Mouse (Mus musculus) hematopoietic stem cell, adult 5-6 weeks (primary cell): Measurements from ENCODE around the gene Sorl1. TPM values are rescaled to one million over a fixed set of nuclear protein-coding genes. Genes with fewer than 3 reads are reported as not detected.

Source experiments
- ATAC-seq, 2 experiments: fragments of 125-278 bp in 1 of 2; replicated peaks in 1 of 2; 2 replicates each; pipeline ENCODE4 v1.8.0; 2016 to 2017; ENCODE audit warnings: inconsistent platforms in 2 of 2, mild to moderate bottlenecking in 2 of 2, moderate number of reproducible peaks in 2 of 2, low read depth in 1 of 2, moderate TSS enrichment in 1 of 2; ENCODE audit not compliant: low FRiP score in 2 of 2, poor library complexity in 2 of 2, severe bottlenecking in 2 of 2, insufficient read depth in 1 of 2, low TSS enrichment in 1 of 2
- total RNA-seq: library from RNA; stranded (forward); fragments of 172-1452, 232-1000 nt; gene quantifications from 2 replicates; pipeline ENCODE4 v1.2.3, GENCODE M21; 2017

The Sorl1 gene
- total RNA-seq, result 9.5 and 24.3 TPM in 2 replicates

- ATAC-seq, result peak; percentile 38 to 47
Observed at GRCm38 (mm10) chr9:42123713-42124576, at the start of gene Sorl1. Gene Sorl1, minus strand, starts transcription at chr9:42124297.

DNA sequence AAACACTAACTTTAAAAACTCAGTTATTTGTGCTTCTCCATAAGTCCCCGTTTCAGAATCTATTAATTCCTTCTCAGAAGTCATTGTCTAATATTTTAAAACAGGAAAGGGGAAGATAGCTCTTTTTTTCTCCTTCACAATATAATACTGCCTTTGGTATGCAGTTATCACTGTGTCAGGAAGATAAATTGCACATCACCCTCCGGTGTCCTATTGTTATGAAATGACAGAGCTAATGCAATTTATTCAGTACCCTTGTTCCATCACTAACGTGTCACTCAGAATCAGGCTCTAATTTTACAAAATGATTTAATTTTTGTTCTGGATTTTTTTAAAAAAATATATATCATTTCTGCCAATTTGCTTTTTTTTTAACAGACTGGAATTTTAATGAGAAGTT, 49.7 kb upstream of the Sorl1 start:
- ATAC-seq, result no peak

DNA sequence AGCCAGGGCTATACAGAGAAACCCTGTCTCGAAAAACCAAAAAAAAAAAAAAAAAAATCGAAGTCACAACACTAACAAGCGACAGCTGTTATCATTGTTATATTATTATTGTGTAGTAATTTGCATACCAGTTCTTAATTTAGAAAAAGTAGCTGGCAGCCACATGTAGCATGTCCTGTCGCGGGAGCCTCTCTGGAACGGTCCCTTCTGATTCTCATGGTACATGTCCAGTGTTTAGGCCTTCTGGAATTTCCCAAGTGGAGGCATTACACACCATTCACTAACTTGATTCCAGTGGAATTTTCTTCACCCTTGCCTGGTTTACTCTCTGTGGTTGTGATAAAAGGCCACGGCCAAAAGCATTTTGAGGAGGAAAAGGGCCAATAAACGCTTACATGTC, 45.4 kb upstream of the Sorl1 start:
- no peak for ATAC-seq

DNA sequence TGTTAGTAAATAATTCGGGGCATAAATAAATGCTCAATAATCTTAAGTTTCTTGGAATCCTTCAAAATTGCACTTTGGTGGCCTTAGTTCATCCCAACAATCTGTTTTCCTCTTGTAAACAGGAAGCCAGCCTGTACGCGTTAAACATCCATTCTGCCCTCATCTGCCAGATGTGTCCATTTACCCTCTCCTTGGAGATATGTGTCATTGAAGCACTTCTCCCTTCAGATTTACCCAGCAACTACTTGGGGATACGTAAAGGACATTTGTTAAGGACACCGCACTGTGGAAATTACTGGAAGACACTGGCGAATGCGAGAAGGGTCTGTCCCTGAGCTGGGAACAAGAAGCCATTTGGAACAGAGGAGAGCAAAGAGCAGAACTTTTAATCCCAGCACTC, 44.9 kb upstream of the Sorl1 start:
- ATAC-seq, result no peak

- no peak for ATAC-seq
Observed at GRCm38 (mm10) chr9:42164930-42165329, 40.8 kb upstream of the Sorl1 start.

- ATAC-seq, result no peak
Observed at GRCm38 (mm10) chr9:42163011-42163410, 38.9 kb upstream of the Sorl1 start.

- ATAC-seq, result no peak
Observed at GRCm38 (mm10) chr9:42159376-42159775, 35.3 kb upstream of the Sorl1 start.

DNA sequence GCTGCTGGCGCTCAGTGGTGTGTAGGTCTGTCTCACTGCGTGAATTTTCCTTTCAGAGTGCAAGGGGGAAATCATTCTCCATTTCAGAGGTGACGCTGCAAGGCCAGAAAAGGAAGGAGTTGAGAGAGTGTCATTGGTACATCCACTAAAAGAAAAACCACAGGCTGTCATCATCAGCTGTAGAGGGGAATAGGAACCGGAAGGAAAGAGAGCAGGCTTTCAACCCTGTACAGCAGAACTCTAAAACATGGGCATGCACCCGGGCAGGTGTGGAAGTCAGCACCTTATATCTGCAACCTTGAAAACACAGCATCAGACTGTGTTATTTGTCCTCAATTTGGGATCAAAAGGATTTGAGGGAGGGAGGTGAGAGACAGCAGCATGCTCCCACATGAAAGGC, 34.6 kb upstream of the Sorl1 start:
- ATAC-seq, result peak; percentile 65 to 75; a peak in 3 of 4 replicates

DNA sequence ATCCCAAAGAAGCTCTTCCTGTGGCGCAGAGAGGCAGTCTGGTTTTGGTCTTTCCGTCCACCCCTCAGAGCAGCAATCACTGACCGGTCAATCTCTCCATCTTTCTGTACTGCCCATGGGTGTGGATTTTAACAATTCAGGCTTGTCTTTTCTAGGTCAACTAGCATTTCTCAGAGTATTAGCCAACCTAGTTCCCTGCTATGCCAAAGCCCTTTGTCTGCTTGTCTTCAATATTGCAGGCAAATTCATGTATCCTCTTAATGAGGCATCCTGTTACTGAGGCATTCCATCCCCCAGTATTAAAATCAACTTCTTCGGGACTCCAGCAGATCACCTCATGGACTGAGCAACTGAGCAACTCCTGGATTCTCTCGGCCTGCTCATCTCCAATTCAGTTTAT, 33.9 kb upstream of the Sorl1 start:
- ATAC-seq, result no peak

DNA sequence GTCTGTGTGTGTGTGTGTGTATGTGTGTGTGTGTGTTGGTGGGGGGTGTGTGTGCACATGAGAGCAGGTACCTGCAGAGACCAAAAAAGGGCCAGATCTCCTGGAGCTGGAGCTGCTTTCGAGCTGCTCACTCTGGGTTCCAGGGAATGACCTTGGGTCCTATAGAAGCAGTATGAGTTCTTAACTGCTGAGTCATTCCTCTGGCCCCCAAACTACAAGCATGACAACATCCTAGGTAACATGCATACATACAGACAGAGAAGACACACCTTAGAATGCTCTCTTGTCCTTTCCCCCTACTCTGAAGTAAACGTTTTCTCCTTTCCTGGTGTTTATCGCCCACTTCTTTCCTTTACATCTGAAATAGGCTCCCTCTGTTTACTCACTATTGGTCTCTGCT, 32.5 kb upstream of the Sorl1 start:
- no peak for ATAC-seq

- no peak for ATAC-seq
Observed at GRCm38 (mm10) chr9:42154682-42155081, 30.6 kb upstream of the Sorl1 start.

- no peak for ATAC-seq
Observed at GRCm38 (mm10) chr9:42148816-42149215, 24.7 kb upstream of the Sorl1 start.

- no peak for ATAC-seq
Observed at GRCm38 (mm10) chr9:42148036-42148435, 23.9 kb upstream of the Sorl1 start.

DNA sequence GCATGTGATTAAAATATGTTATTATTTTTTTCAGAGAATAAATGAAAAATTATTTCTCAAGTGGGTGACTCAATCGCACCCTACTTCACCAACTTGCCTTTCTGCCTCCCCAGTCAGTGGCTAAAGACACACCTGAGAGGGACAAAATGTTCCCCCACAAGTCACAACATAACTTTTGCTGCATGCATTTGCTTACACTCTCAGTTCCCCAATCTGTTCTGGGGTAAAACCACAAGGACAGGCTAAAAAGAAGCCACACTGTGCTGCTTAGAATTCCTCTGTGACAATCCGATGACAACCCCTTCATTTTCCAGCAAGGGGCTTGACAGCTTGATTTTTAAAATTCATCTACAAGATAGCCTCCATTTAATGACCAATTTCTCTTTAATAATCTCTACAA, 22.4 kb upstream of the Sorl1 start:
- ATAC-seq, result no peak

- peak; percentile 30 to 65; a peak in 1 of 4 replicates for ATAC-seq
Observed at GRCm38 (mm10) chr9:42141549-42142210, 17.6 kb upstream of the Sorl1 start.

GRCm38 (mm10) chr9:42138248-42138858, 14.3 kb upstream of the Sorl1 start:
- ATAC-seq, result peak; percentile 57 to 68

DNA sequence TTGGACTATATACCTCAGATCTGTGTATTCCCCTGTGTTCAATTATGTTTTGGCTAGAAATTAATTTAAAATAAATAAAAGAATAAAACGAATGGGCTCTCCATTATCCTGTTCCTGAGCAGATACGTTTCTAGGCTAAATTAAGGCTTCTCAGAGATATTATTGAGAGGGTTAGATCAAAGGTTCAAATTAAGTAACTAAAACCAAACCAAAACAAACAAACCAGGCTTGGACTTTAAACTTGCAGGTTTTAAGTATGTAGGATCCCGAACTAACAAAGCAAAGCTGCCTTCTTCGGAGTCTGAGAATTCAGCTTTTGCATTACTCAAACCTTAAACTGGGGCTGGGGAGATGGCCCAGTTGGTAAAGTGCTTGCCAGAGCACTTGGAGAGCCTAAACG, 13.5 kb upstream of the Sorl1 start:
- no peak for ATAC-seq
